Mouse (Mus musculus) natural killer cell, adult 2 months (primary cell): ENCODE measurements at regions not wholly inside any gene's neighbourhood (a gene's known extent, or its start where the extent isn't known, plus 50 kb on each side); places are given as distances from the start of the nearest gene placed in this dataset.

Experiments used
- DNase-seq, 2 experiments: peaks; one replicate each; pipeline ENCODE4 v3.0.0; 2022; ENCODE audit warnings: low spot score in 2 of 2

DNA sequence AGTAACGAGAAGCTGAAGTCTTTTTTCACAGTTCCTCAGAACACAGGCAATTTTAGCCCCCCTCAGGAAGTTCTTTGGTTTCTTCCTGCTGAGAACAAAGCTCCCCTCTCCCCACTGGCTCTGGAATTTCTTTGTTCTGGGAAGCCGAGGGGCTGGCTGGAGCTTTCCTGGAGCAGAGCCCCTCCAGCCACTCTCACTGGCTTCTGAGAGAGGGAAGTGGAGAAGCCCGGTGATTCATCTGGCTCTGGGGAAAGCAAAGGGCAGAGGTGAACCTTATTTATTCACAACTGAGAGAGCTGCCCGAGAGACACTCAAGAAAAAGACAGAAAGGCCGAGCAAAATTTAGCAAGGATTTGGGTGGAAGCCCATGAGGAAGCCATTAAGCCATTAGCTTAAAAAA, 63.9 kb downstream of the Ddx3x start:
- no peak for DNase-seq

GRCm38 (mm10) chrX:13345126-13345525, 64.4 kb downstream of the Ddx3x start:
- DNase-seq = no peak

DNA sequence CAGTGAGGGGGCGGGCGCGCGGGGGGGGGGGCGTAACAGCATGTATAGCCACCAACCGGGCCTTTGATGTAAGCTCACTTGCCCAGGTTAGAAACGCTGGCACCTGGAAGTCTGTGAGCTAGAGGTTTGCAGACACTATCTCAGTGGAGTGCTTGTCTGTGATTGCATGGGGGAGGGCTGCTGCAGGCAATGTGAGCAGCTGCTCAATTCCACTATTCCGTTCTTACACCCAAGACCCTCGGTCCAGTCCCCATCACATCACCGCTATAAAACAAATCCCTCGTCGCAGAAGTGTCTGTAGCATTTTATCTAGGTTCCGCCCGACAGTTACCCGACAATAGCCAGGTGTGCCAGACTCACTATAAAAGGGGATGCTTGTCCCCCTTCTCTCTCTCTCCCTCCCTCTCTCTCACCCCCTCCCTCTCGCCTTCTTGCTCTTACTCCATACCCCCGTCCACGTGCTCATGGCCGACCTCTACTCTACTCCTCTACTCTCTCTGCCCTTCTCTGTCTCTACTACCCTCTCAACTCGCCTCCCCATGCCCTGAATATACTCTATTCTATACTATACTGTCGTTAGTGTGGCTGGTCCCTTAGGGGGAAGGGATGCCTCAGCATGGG, 65.4 kb downstream of the Ddx3x start:
- DNase-seq = no peak

GRCm38 (mm10) chrX:13346696-13347026, 65.9 kb downstream of the Ddx3x start:
- DNase-seq = peak in 1 of 2 experiments; percentile 24

- peak; percentile 42 to 51 for DNase-seq
These were observed 66.5 kb downstream of the Ddx3x start for GRCm38 (mm10) chrX:13347027-13347840.

DNA sequence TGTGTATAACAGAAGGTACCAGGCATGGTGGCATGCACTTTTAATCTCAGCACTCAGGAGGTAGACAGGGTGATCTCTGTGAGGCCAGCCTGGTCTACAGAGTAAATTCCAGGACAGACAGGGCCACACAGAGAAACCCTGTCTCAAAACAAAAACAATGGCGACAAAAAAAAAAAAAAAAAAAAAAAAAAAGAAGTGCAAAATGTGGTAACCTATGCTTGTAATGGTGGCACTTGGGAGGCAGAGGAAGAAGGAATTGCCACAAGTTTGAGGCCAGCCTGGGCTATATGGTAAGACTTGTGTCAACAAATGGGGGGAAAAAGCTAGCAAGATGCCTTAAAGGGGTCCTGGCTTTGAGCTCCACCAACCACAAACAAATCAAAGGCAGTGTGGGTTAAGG, 67.6 kb downstream of the Ddx3x start:
- no peak for DNase-seq

DNA sequence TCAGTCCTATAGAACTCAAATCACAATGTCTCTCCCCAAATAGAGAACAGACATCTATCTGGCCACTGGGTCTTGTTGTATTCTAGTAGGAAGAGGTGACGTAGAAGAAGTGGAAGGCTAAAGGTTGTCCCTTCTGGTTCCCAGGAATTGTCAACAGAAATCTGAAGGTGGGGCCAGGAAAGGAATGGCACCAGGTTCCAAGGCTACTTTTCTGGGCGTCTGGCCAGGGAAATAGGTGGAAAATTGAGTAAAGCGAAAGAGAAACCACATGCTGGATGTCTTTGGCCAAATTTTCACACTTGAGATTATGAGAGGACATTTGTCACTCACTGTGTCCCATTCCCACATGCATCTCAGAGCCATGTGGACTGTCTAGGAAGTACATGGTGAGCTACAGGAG, 69.7 kb downstream of the Ddx3x start:
- DNase-seq = no peak

- DNase-seq = no peak
These were observed 76.5 kb downstream of the Ddx3x start for GRCm38 (mm10) chrX:13357149-13357783.

- DNase-seq = no peak
These were observed 77.2 kb downstream of the Ddx3x start for GRCm38 (mm10) chrX:13357973-13358372.

DNA sequence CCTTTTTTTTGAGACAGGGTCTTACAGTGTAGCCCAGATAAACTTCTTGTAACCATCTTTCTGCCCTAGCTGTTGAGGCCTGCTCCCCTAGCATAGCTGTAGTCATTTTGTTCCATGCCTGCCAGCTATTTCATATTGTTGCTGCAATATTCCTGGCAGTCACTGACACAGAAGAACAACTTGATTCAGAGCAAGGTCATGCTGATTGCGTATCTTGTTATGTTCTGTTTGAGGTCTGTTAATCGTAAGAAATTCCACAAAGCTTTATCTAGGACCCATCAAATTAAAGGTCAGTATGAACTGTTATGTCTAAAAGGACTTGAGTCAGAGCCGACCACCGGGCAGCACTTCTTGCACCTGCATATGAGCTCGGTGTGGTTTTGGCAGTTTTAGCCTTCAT, 79.7 kb downstream of the Ddx3x start:
- no peak for DNase-seq

GRCm38 (mm10) chrX:13370319-13370718, 89.5 kb downstream of the Ddx3x start:
- DNase-seq = no peak

- no peak for DNase-seq
These were observed 92.0 kb downstream of the Ddx3x start for GRCm38 (mm10) chrX:13372752-13373151.

DNA sequence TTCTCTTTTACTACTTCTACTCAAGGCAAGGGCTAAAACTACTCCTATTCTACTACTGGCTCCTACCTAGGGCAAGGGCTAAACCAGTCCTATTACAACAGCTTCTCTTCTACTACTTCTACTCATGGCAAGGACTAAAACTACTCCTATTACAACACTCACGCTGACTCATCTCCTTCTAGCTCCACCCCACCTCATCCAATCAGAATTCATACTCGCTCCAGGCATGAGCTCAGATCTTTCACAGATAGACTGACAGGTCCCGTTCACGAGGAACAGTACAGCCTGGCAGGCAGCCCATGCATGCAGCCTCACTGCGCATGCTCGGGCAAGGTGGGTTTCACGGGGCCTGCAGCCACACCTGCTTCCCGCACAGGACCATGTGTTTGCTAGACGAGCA, 79.6 kb upstream of the Nyx start:
- DNase-seq = no peak

- DNase-seq = no peak
These were observed 67.4 kb upstream of the Nyx start for GRCm38 (mm10) chrX:13398466-13398865.

DNA sequence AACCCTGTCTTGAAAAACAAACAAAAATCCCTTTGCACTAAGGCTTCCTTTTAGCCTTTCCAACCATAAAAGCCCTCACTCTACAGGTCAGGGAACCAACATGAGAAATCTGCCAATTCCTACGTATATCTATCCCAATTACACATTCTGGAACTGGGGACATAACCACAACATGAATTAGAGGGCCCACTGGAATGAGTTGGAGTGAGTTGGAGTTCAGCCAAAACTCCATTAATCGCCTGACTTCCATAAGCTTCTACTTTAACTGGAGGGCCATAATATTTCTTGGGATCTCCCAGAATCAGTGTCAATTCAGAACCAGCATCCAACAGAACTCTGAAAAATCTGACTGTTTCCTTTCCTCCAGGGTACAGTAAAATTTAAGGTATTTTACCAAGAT, 53.2 kb upstream of the Nyx start:
- DNase-seq = no peak

DNA sequence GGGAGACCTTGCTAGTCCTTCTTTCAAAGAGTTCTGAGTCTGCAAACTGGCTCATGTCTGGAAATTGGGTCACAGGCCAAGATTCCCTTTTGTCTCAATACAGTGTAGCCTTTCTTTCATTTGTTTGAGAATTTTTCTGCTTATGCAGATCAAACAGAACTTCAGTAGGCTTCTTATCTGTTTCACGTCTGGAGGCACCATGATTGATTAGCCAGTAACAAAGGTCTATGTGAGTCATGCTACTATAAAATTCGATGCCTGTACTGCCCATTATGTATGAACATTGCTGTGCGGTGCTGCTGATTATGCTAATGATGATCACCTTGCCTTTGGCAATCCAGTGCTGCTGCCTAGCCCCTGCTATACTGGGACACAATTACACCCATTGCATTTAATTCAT, 52.8 kb upstream of the Nyx start:
- DNase-seq = no peak
